Mouse (Mus musculus) CH12.LX (cell line): ENCODE measurements around the gene Serpina1b. TPM values are rescaled to one million over a fixed set of nuclear protein-coding genes. Genes with fewer than 3 reads are reported as not detected.
"Not testable (repeated sequence)": the region's sequence is repeated elsewhere in the genome, so short reads cannot be mapped to it uniquely, and the experiment has no call there.

Experiments
- DNase-seq: peaks from one replicate; pipeline ENCODE4 v3.0.0-alpha.2; 2013; ENCODE audit errors: extremely low read depth
- H3K27ac ChIP-seq: 2 replicates; pipeline ENCODE4 v1.5.1; 2012; ENCODE audit warnings: low read depth, mild to moderate bottlenecking, control low read depth, moderate library complexity; ENCODE audit not compliant: insufficient read depth
- H3K27me3 ChIP-seq: replicated peaks from 2 replicates; pipeline ENCODE3; 2012; ENCODE audit warnings: inconsistent platforms
- H3K36me3 ChIP-seq, 2 experiments: replicated peaks in 1 of 2; 2 replicates each; pipeline versions ENCODE3 to v1.6.1; 2012; ENCODE audit warnings: inconsistent platforms in 1 of 2, low read length in 1 of 2, mild to moderate bottlenecking in 1 of 2, mixed read lengths in 1 of 2, moderate library complexity in 1 of 2; ENCODE audit not compliant: control insufficient read depth in 1 of 2, insufficient read depth in 1 of 2
- H3K4me1 ChIP-seq, 2 experiments: 2 replicates each; pipeline ENCODE4 v1.6.1; 2012; ENCODE audit warnings: inconsistent platforms in 1 of 2, moderate library complexity in 1 of 2; ENCODE audit not compliant: insufficient read depth in 2 of 2, control insufficient read depth in 1 of 2
- H3K4me2 ChIP-seq: 2 replicates; pipeline ENCODE4 v1.6.1; 2012; ENCODE audit warnings: low read depth, mild to moderate bottlenecking, control low read depth; ENCODE audit not compliant: poor library complexity, insufficient read depth, severe bottlenecking
- H3K4me3 ChIP-seq, 3 experiments: fragments of 150-350 bp in 1 of 3; sonication (generic) in 1 of 3; replicated peaks in 1 of 3; 2 replicates each; pipeline versions ENCODE3 to v1.5.1; 2011 to 2012; ENCODE audit warnings: low read depth in 2 of 3, low read length in 2 of 3, mild to moderate bottlenecking in 2 of 3, moderate library complexity in 2 of 3, control low read depth in 1 of 3, improper control_type of control experiment in 1 of 3, inconsistent platforms in 1 of 3, mixed read lengths in 1 of 3; ENCODE audit not compliant: poor library complexity in 1 of 3
- H3K79me2 ChIP-seq: replicated peaks from 2 replicates; pipeline ENCODE4 v1.6.1; 2012; ENCODE audit warnings: mild to moderate bottlenecking, moderate library complexity; ENCODE audit not compliant: control insufficient read depth, poor library complexity, insufficient read depth, severe bottlenecking; ENCODE audit errors: extremely low read depth
- H3K9ac ChIP-seq: 2 replicates; pipeline ENCODE4 v1.6.1; 2012; ENCODE audit warnings: low read depth, mild to moderate bottlenecking, control low read depth, moderate library complexity; ENCODE audit not compliant: insufficient read depth
- H3K9me3 ChIP-seq: replicated peaks from 2 replicates; pipeline ENCODE3; 2012; ENCODE audit warnings: low read length, inconsistent platforms, mixed read lengths
- CTCF ChIP-seq, 2 experiments: IDR thresholded peaks in 1 of 2; conservative IDR thresholded peaks in 1 of 2; 2 replicates each; pipeline ENCODE4 v1.5.1; 2011 to 2012; ENCODE audit warnings: low read depth in 2 of 2, low read length in 2 of 2, improper control_type of control experiment in 1 of 2, inconsistent platforms in 1 of 2, mild to moderate bottlenecking in 1 of 2, moderate library complexity in 1 of 2
- EP300 ChIP-seq: IDR thresholded peaks from 2 replicates; pipeline ENCODE4 v1.6.1; 2011; ENCODE audit warnings: low read length, improper control_type of control experiment
- ETS1 ChIP-seq: conservative IDR thresholded peaks from 2 replicates; pipeline ENCODE4 v1.6.1; 2012; ENCODE audit warnings: low read depth, mild to moderate bottlenecking, inconsistent platforms, low read length, improper control_type of control experiment, moderate library complexity
- KAT2A ChIP-seq: IDR thresholded peaks from 2 replicates; pipeline ENCODE4 v1.6.1; 2012; ENCODE audit warnings: low read length, improper control_type of control experiment, inconsistent platforms; ENCODE audit not compliant: insufficient replicate concordance
- MAFK ChIP-seq: IDR thresholded peaks from 2 replicates; pipeline ENCODE4 v1.6.1; 2011; ENCODE audit warnings: low read length, improper control_type of control experiment; ENCODE audit not compliant: insufficient replicate concordance
- POLR2A ChIP-seq: IDR thresholded peaks from 2 replicates; pipeline ENCODE4 v1.6.1; 2011; ENCODE audit warnings: low read depth, mild to moderate bottlenecking, improper control_type of control experiment, low read length
- POLR2AphosphoS2 ChIP-seq: IDR thresholded peaks from 2 replicates; pipeline ENCODE4 v1.6.1; 2011; ENCODE audit warnings: low read depth, low read length, improper control_type of control experiment
- RAD21 ChIP-seq: IDR thresholded peaks from 2 replicates; pipeline ENCODE4 v1.6.1; 2011; ENCODE audit warnings: low read depth, mild to moderate bottlenecking, low read length, improper control_type of control experiment, moderate library complexity
- SMC3 ChIP-seq: IDR thresholded peaks from 2 replicates; pipeline ENCODE4 v1.6.1; 2011; ENCODE audit warnings: low read depth, low read length, improper control_type of control experiment
- TCF12 ChIP-seq: IDR thresholded peaks from 2 replicates; pipeline ENCODE4 v1.6.1; 2014; ENCODE audit warnings: low read depth, mild to moderate bottlenecking, inconsistent platforms, low read length, improper control_type of control experiment
- USF2 ChIP-seq: conservative IDR thresholded peaks from 2 replicates; pipeline ENCODE4 v1.6.1; 2011; ENCODE audit warnings: low read depth, low read length, improper control_type of control experiment
- ZC3H11A ChIP-seq: IDR thresholded peaks from 2 replicates; pipeline ENCODE4 v1.6.1; 2012; ENCODE audit warnings: low read depth, mild to moderate bottlenecking, inconsistent platforms, low read length, improper control_type of control experiment
- ZKSCAN1 ChIP-seq: IDR thresholded peaks from 2 replicates; pipeline ENCODE4 v1.6.1; 2012; ENCODE audit warnings: low read depth, inconsistent platforms, low read length, improper control_type of control experiment, borderline replicate concordance
- dilution Hi-C: fragments of 300-500 bp; cut with MboI; formaldehyde crosslinking; loops from 2 replicates; pipeline ENCODE4 v1.14.3; 2020; ENCODE audit warnings: low sequenced_read_pairs; ENCODE audit not compliant: extremely low pct_unique_long_range_greater_than_20kb, extremely low pct_ligation_motif_present
- in situ Hi-C: fragments of 300-500 bp; cut with MboI; formaldehyde crosslinking; loops from 3 replicates; pipeline ENCODE4 v1.14.3; 2019; ENCODE audit warnings: low sequenced_read_pairs, low pct_ligation_motif_present, low pct_unique_long_range_greater_than_20kb, mixed read lengths
- polyA plus RNA-seq: library from polyadenylated mRNA; unstranded; fragments of >175 nt; gene quantifications from 2 replicates; pipeline ENCODE4 v1.2.1, GENCODE M21; 2012; ENCODE audit warnings: low read depth; ENCODE audit not compliant: insufficient read length
- total RNA-seq, 2 experiments: library from RNA; depleted of rRNA; stranded (reverse); fragments of 300-350 nt in 1 of 2; fragments of >200 nt in 1 of 2; gene quantifications; 2 replicates each; pipeline ENCODE4 v1.2.3; 2012 to 2014

Serpina1b gene
- total and polyA plus RNA-seq, 3 experiments: not detected

DNA sequence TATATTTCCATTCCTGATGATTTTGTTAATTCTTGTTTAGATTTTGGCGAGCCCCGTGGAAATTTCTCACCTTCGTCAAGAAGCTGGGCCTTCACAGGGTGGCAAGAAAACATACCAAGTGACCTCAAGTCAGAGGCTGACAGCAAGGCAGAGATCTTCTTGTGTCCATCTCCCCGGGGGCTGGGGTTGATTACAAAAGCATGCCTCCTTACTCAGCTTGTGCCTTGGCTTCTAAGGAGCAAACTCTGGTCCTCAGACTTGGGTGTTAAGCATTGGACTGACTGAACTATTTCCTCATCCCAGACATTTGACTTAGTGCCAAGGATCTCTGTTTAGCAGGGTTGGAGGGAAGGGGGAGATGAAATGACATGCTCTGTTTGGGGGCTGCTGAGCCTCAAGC is 95.1 kb downstream of the Serpina1b start:
- DNase-seq, H3K79me2 ChIP-seq, H3K27ac ChIP-seq, dilution Hi-C loops, H3K9me3 ChIP-seq, H3K4me2 ChIP-seq, H3K9ac ChIP-seq, H3K4me3 ChIP-seq, H3K27me3 ChIP-seq, in situ Hi-C loops, H3K36me3 ChIP-seq, H3K4me1 ChIP-seq: not testable (repeated sequence)

- Histone ChIP-seq H3K4me1 (no peaks in the 10 kb centered on the region), H3K79me2 (no peaks in the 10 kb centered on the region), H3K27ac (no peak overlapping the region), H3K27me3 (peaks cover 63% of the 10 kb centered on the region), H3K9ac (no peak overlapping the region), H3K4me3 (no peak overlapping the region), H3K9me3 (peaks cover 4% of the 10 kb centered on the region), H3K4me2 (no peak overlapping the region), H3K36me3 (no peaks in the 10 kb centered on the region)
- peak; percentile 8 for DNase-seq
- TF ChIP-seq CTCF (conservative IDR thresholded peaks at IDR 0.05 in 1 of 2, IDR thresholded peaks at IDR 0.05 in 1 of 2; ENCODE audit: low read depth in 2 of 2, low read length in 2 of 2): peak in 1 of 2 experiments; percentile 47; a peak in 2 of 4 replicates
- no peak for TF ChIP-seq EP300
- no peak for TF ChIP-seq TCF12
- TF ChIP-seq SMC3: 0 out of 2 replicates have a peak, but pooled peaks have one; percentile 5
- no peak for TF ChIP-seq ZKSCAN1
- peak; percentile 19; the same call in 1 of the 2 replicates for TF ChIP-seq RAD21
- TF ChIP-seq MAFK: no peak
- no peak for TF ChIP-seq USF2
- dilution Hi-C loops: no loop called here
- in situ Hi-C loops: no loop called here
These were observed 118.6 kb downstream of the Serpina1b start for GRCm38 (mm10) chr12:103711537-103711936.

DNA sequence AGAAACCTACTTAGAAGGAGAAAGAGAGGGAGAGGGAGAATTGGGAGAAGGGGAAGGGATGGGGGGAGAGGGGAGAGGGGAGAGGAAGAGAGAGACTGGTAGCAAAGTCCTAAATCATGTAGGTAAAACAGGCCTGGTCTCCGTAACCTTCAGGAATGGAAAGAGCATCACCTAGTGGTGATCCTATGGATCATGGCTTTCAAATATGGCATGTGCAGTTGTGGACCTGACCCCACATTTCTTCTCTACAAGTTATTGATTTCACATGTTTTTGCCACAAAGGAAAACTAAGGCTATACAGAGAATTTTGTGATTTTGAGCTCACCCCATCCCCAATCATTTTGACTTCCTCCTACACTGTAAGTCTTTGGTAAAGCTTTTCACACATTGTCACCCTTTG is 119.8 kb downstream of the Serpina1b start:
- TF ChIP-seq ZC3H11A (no peak), POLR2AphosphoS2 (no peak), RAD21 (peak; percentile 52), POLR2A (no peak), EP300 (no peak), KAT2A (no peak), ZKSCAN1 (no peak), CTCF (conservative IDR thresholded peaks at IDR 0.05 in 1 of 2, IDR thresholded peaks at IDR 0.05 in 1 of 2; ENCODE audit: low read depth in 2 of 2, low read length in 2 of 2) (peak; percentile 30 to 53; a peak in 3 of 4 replicates), SMC3 (peak; percentile 31), ETS1 (no peak)
- H3K4me3 ChIP-seq: no peak overlapping the region
- peaks cover 65% of the 10 kb centered on the region for H3K27me3 ChIP-seq
- in situ Hi-C loops (no loop called here), dilution Hi-C loops (no loop called here)
- no peak overlapping the region for H3K27ac ChIP-seq
- H3K4me1 ChIP-seq: no peaks in the 10 kb centered on the region
- H3K4me2 ChIP-seq: no peak overlapping the region
- H3K79me2 ChIP-seq: no peaks in the 10 kb centered on the region
- H3K36me3 ChIP-seq: no peaks in the 10 kb centered on the region
- H3K9me3 ChIP-seq: peaks cover 4% of the 10 kb centered on the region
- no peak for DNase-seq
- no peak overlapping the region for H3K9ac ChIP-seq
